Mouse (Mus musculus): ENCODE data around the gene Caln1.

- TF ChIP-seq MAFK (IDR thresholded peaks at IDR 0.05; ENCODE audit: insufficient read depth, low read depth, low read length) (no peak), ZNF384 (IDR thresholded peaks at IDR 0.05; ENCODE audit: low read depth, low read length) (no peak), CHD2 (IDR thresholded peaks at IDR 0.05; ENCODE audit: low read depth, low read length) (no peak), HCFC1 (IDR thresholded peaks at IDR 0.05; ENCODE audit: borderline replicate concordance, insufficient read depth, low read length) (no peak), ZC3H11A (IDR thresholded peaks at IDR 0.05; ENCODE audit: borderline replicate concordance, low read depth, low read length) (no peak)
Observed at GRCm38 (mm10) chr5:130491471-130491870, 122.2 kb downstream of the Caln1 start.
